In the genomic region with DNA sequence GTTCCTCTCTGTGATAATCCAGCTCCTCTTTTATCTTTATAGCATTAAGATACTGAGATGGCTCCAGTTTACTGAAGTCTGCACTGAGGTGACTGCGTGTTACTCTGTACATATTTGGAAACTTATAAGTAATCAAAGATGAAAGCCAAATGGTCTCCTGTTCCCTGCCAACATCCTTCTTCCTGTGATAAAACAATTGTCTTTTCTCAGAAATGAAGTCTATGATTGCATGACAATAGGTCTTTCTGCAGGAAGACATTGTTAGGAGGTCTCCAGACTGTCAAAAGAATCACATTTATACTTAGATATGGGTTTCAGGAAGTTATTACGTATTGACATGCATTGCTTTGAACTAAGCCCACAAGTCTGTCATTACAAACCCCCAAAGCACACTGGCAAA, we compare ENCODE assay signal across 23 mouse cellular contexts. TPM values are rescaled to one million over a fixed set of nuclear protein-coding genes. Genes with fewer than 3 reads are reported as not detected.
DNase-seq lines count a peak whose midpoint lies in the region; ATAC-seq and TF ChIP-seq lines count a peak whose summit lies in the region.
"Had no signal": no experiment of that assay in that cellular context is flagged by ENCODE, and none has a peak within 500 bp of the region (broad histone marks: within the 10 kb centered on the region; RNA-seq: fewer than 3 reads in every experiment).

No protein-coding gene starts in this region.

- H3K4me2 ChIP-seq in heart, postnatal 0 days (ENCODE audit: low read depth, low read length) = no peak overlapping the region
- no peak overlapping the region for H3K4me2 ChIP-seq in lung, embryonic 16.5 days (ENCODE audit: low read depth, low read length)
- H3K4me2 ChIP-seq: hindbrain, embryonic 14.5 days had no signal

- no peaks in the 10 kb centered on the region for H3K36me3 ChIP-seq in heart, postnatal 0 days (replicated peaks; ENCODE audit: control insufficient read depth, insufficient read depth, low read length)
- H3K36me3 ChIP-seq in lung, embryonic 16.5 days (ENCODE audit: control insufficient read depth, insufficient read depth, low read length) = no peaks in the 10 kb centered on the region
- H3K36me3 ChIP-seq: heart, embryonic 10.5 days had no signal

- TF ChIP-seq CTCF in gastrocnemius, adult 2 months (IDR thresholded peaks at IDR 0.05) = no peak
- TF ChIP-seq CTCF in heart, postnatal 0 days (IDR thresholded peaks at IDR 0.05; ENCODE audit: low read depth) = no peak
- TF ChIP-seq CTCF in lung, adult 2 months (IDR thresholded peaks at IDR 0.05; ENCODE audit: insufficient read depth, low read length) = no peak

- no peak for TF ChIP-seq EP300 in heart, postnatal 0 days (IDR thresholded peaks at IDR 0.05; ENCODE audit: low read depth)

- no peak for ATAC-seq in heart, postnatal 0 days (ENCODE audit: insufficient read depth, low read depth)
- peak; percentile 43; the same call in 1 of the 2 replicates for ATAC-seq in lung, embryonic 16.5 days (ENCODE audit: low read depth)
- ATAC-seq: activated CD4-positive, CD25-positive, alpha-beta regulatory T cell, adult 4 months; forebrain, embryonic 14.5 days; forebrain, postnatal 0 days; hindbrain, postnatal 0 days; inflammation-experienced regulatory T-cells, adult 6 months; intestine, embryonic 16.5 days had no signal

- no peaks in the 10 kb centered on the region for H3K4me1 ChIP-seq in heart, postnatal 0 days (ENCODE audit: control insufficient read depth, insufficient read depth)
- H3K4me1 ChIP-seq in lung, embryonic 16.5 days (replicated peaks; ENCODE audit: control insufficient read depth, insufficient read depth, low read length) = no peaks in the 10 kb centered on the region
- peaks cover 16% of the 10 kb centered on the region for H3K4me1 ChIP-seq in lung, adult 2 months (ENCODE audit: control insufficient read depth, insufficient read depth, low read length)
- H3K4me1 ChIP-seq: heart, embryonic 10.5 days had no signal

- H3K9me3 ChIP-seq in heart, postnatal 0 days (replicated peaks; ENCODE audit: control insufficient read depth, low read length) = no peaks in the 10 kb centered on the region
- no peaks in the 10 kb centered on the region for H3K9me3 ChIP-seq in lung, embryonic 16.5 days (ENCODE audit: control insufficient read depth, low read length)
- H3K9me3 ChIP-seq: heart, embryonic 10.5 days had no signal

- no peaks in the 10 kb centered on the region for H3K27me3 ChIP-seq in heart, postnatal 0 days (ENCODE audit: control insufficient read depth, insufficient read depth, low read length)
- no peaks in the 10 kb centered on the region for H3K27me3 ChIP-seq in lung, embryonic 16.5 days (ENCODE audit: control insufficient read depth, insufficient read depth, low read depth, low read length)

- no peak for DNase-seq in gastrocnemius, adult 2 months
- no peak for DNase-seq in gastrocnemius, postnatal 36 days
- no peak for DNase-seq in heart, postnatal 0 days (ENCODE audit: low spot score)
- no peak for DNase-seq in heart, postnatal 14 days
- DNase-seq in lung, adult 2 months = no peak
- DNase-seq: adrenal gland, adult 8-10 months; adrenal gland, postnatal 25 days; cerebellum, adult 18-20 months; cerebellum, adult 9-10 months; cerebellum, postnatal 14 days; forebrain, postnatal 0 days; gastrocnemius, postnatal 25 days; heart, postnatal 10 days; heart, postnatal 4 days had no signal

- intact Hi-C loops in gastrocnemius, adult 2 months (cut with DNase I) = no loop called here
- intact Hi-C loops in gastrocnemius, postnatal 36 days (cut with DNase I) = no loop called here
- intact Hi-C loops in heart, postnatal 14 days (cut with DNase I) = no loop called here

- no peak overlapping the region for H3K9ac ChIP-seq in heart, postnatal 0 days (replicated peaks; ENCODE audit: low read depth, low read length)
- H3K9ac ChIP-seq in lung, embryonic 16.5 days (ENCODE audit: low read length) = no peak overlapping the region
- H3K9ac ChIP-seq: forebrain, postnatal 0 days; hindbrain, embryonic 14.5 days had no signal

- TF ChIP-seq POLR2A in lung, adult 2 months (IDR thresholded peaks at IDR 0.05; ENCODE audit: borderline replicate concordance, extremely low read depth, low read depth, low read length) = no peak

- H3K4me3 ChIP-seq in gastrocnemius, adult 2 months = no peak overlapping the region
- no peak overlapping the region for H3K4me3 ChIP-seq in heart, postnatal 0 days (ENCODE audit: low read depth, low read length)
- H3K4me3 ChIP-seq in lung, embryonic 16.5 days (ENCODE audit: low read length) = no peak overlapping the region
- H3K4me3 ChIP-seq in lung, adult 2 months (replicated peaks; ENCODE audit: extremely low read depth, low read depth, low read length) = no peak overlapping the region
- H3K4me3 ChIP-seq: heart, embryonic 10.5 days had no signal

- 61% methylated on average over 2 of the region's 2 CpGs for WGBS in heart, postnatal 0 days
- 67% methylated on average over 2 of the region's 2 CpGs for WGBS in lung, embryonic 16.5 days
- WGBS in lung, adult 2 months = 58% methylated on average over 2 of the region's 2 CpGs

- H3K27ac ChIP-seq in gastrocnemius, adult 2 months = peak overlapping the region; percentile 48; the same call in 1 of the 2 replicates
- H3K27ac ChIP-seq in heart, postnatal 0 days (ENCODE audit: low read depth) = 0 out of 2 replicates have a peak overlapping the region, but pooled peaks have one; percentile 25
- H3K27ac ChIP-seq in lung, embryonic 16.5 days (ENCODE audit: low read length) = no peak overlapping the region; the same call in 1 of the 2 replicates
- H3K27ac ChIP-seq: heart, embryonic 10.5 days; hindbrain, embryonic 14.5 days; hindbrain, postnatal 0 days had no signal

RNA-seq across cellular contexts. Expression of gene Sstr4, which starts 51.0 kb away (rescaled TPM):
- under 1 TPM; 0.28 to 0.47 TPM for total RNA-seq in gastrocnemius, adult 2 months (2021)
- under 1 TPM in 1 of 2 experiments, not detected in 1; 0.52 TPM for total RNA-seq in gastrocnemius, postnatal 36 days (2021)
- total RNA-seq in heart, postnatal 0 days (2014; rRNA removed; ENCODE audit: low replicate concordance) = 0.31 and 4.4 TPM in 2 replicates
- 0.14 and 0.43 TPM in 2 replicates for polyA plus RNA-seq in heart, postnatal 0 days (2015; fragmentation: Nextera tagmentation; extraction: Ambion mirVana)
- 1 to 10 TPM in 1 of 2 experiments, under 1 TPM in 1; 0.72 to 1.4 TPM for total RNA-seq in heart, postnatal 14 days (2021)
- 3.1 and 3.8 TPM in 2 replicates for polyA plus RNA-seq in lung, embryonic 16.5 days (2015; fragmentation: Nextera tagmentation; extraction: Ambion mirVana)
- 8.3 and 10.8 TPM in 2 replicates for polyA plus RNA-seq in lung, adult 2 months (2012; rRNA removed)
- total RNA-seq: adrenal gland, postnatal 25 days; granulocyte monocyte progenitor cell, adult 5-6 weeks had no signal
- polyA plus RNA-seq: activated CD4-positive, CD25-positive, alpha-beta regulatory T cell, adult 4 months; inflammation-experienced regulatory T-cells, adult 6 months had no signal
